Mouse (Mus musculus) cerebellum, adult 2 months (tissue): ENCODE measurements at regions not wholly inside any gene's neighbourhood (a gene's known extent, or its start where the extent isn't known, plus 50 kb on each side); places are given as distances from the start of the nearest gene placed in this dataset.

Source experiments
- CTCF ChIP-seq: fragments of 200-500 bp; IDR thresholded peaks from 2 replicates; pipeline ENCODE4 v1.5.1; 2011; ENCODE audit warnings: low read depth, mild to moderate bottlenecking, control low read depth, low read length, moderate library complexity, borderline replicate concordance; ENCODE audit not compliant: insufficient read depth
- POLR2A ChIP-seq: fragments of 200-500 bp; IDR thresholded peaks from 2 replicates; pipeline ENCODE4 v1.6.1; 2011; ENCODE audit warnings: low read length, control low read depth, borderline replicate concordance; ENCODE audit not compliant: insufficient read depth

DNA sequence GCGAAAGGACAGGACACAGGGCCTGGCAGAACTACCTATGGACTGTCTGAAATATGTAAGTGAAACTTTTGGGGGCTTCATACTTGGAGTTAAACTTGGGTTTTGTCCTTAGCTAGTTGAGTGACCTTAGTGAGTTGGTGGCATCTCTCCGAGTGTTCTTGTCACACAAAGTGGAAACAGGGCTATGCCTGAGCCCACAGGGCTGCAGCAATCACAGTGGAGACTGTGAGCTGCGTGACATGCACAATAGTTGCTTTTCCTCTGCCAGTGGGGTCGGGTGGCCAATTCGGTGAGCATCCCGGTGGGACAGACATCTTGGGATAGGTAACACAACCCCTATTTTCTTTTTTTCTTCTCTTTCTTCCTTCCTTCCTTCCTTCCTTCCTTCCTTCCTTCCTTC lies 61.5 kb upstream of the Prickle1 start:
- no peak for TF ChIP-seq CTCF
- TF ChIP-seq POLR2A = no peak
